Mouse (Mus musculus): ENCODE results near the gene Nbr1.

DNA sequence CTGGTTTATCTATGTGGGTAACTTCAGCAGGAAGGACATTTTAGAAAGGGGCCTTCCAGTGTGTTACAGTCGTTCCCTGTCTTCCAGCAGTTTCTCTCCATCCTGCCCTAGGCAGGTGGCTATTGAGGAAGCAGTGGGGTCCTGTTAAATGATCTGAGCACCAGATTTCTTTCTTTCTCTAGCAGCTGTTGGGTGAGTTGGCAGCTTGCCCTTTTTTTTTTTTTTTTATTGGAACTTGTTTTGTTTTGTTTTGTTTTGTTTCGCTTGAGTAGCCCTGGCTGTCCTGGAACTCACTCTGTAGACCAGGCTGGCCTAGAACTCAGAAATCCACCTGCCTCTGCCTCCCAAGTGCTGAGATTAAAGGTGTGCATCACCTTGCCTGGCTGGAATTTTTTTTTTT is 5.0 kb downstream of the Nbr1 start:
- no peak for TF ChIP-seq POLR2A (IDR thresholded peaks at IDR 0.05; ENCODE audit: control insufficient read depth, low read depth, low read length)
- TF ChIP-seq CTCF (IDR thresholded peaks at IDR 0.05; ENCODE audit: control insufficient read depth, insufficient read depth, insufficient replicate concordance, low read depth, low read length), result no peak
